Mouse (Mus musculus): ENCODE measurements around the gene Tmem147.
"Not testable (repeated sequence)": the region's sequence is repeated elsewhere in the genome, so short reads cannot be mapped to it uniquely, and the experiment has no call there.

Gene Tmem147

GRCm38 (mm10) chr7:30729396-30730063 lies at the start of gene Tmem147:
TSS of gene Tmem147 (minus strand) at chr7:30729540.
- DNase-seq: peak; percentile 95

- no peak for DNase-seq
These were observed 48.6 kb upstream of the Tmem147 start for GRCm38 (mm10) chr7:30777911-30778310.

- DNase-seq: no peak
These were observed 47.8 kb upstream of the Tmem147 start for GRCm38 (mm10) chr7:30777081-30777579.

- no peak for DNase-seq
These were observed 46.8 kb upstream of the Tmem147 start for GRCm38 (mm10) chr7:30776104-30776503.

GRCm38 (mm10) chr7:30769236-30769635 lies 39.9 kb upstream of the Tmem147 start:
- no peak for DNase-seq

GRCm38 (mm10) chr7:30766408-30766807 lies 37.1 kb upstream of the Tmem147 start:
- no peak for DNase-seq

- no peak for DNase-seq
These were observed 35.8 kb upstream of the Tmem147 start for GRCm38 (mm10) chr7:30765173-30765572.

GRCm38 (mm10) chr7:30763456-30763855 lies 34.1 kb upstream of the Tmem147 start, which contains the start of gene Dmkn:
TSS of gene Dmkn (plus strand) at chr7:30763756.
- no peak for DNase-seq

- no peak for DNase-seq
These were observed 32.5 kb upstream of the Tmem147 start for GRCm38 (mm10) chr7:30761769-30762352.

GRCm38 (mm10) chr7:30758853-30759252 lies 29.5 kb upstream of the Tmem147 start:
- no peak for DNase-seq

- DNase-seq: no peak
These were observed 27.7 kb upstream of the Tmem147 start for GRCm38 (mm10) chr7:30757001-30757400.

- DNase-seq: no peak
These were observed 21.8 kb upstream of the Tmem147 start, which contains the start of gene Sbsn for GRCm38 (mm10) chr7:30751086-30751669. TSS of gene Sbsn (plus strand) at chr7:30751471.

- DNase-seq: no peak
These were observed 20.7 kb upstream of the Tmem147 start for GRCm38 (mm10) chr7:30749824-30750606.

- no peak for DNase-seq
These were observed 18.3 kb upstream of the Tmem147 start for GRCm38 (mm10) chr7:30747525-30748204.

- no peak for DNase-seq
These were observed 14.8 kb upstream of the Tmem147 start for GRCm38 (mm10) chr7:30744022-30744598.

GRCm38 (mm10) chr7:30743617-30744016 lies 14.3 kb upstream of the Tmem147 start, which contains the start of gene Gapdhs:
TSS of gene Gapdhs (minus strand) at chr7:30743681.
- not testable (repeated sequence) for DNase-seq

GRCm38 (mm10) chr7:30742570-30742969 lies 13.2 kb upstream of the Tmem147 start:
- not testable (repeated sequence) for DNase-seq

GRCm38 (mm10) chr7:30736211-30736610 lies 6.9 kb upstream of the Tmem147 start:
- DNase-seq: no peak

GRCm38 (mm10) chr7:30730064-30730722 lies 853 bp upstream of the Tmem147 start:
- DNase-seq: peak; percentile 55

GRCm38 (mm10) chr7:30728739-30729395 lies 473 bp downstream of the Tmem147 start:
- no peak for DNase-seq

GRCm38 (mm10) chr7:30728214-30728613 lies 1.1 kb downstream of the Tmem147 start:
- DNase-seq: no peak

Measured in cerebellum, adult 9-10 months (tissue).